Mouse (Mus musculus) stomach, adult 2 months (tissue): ENCODE results near the gene Gpn3. TPM values are rescaled to one million over a fixed set of nuclear protein-coding genes. Genes with fewer than 3 reads are reported as not detected.

Experiments
- polyA plus RNA-seq: library from polyadenylated mRNA; depleted of rRNA; stranded (reverse); fragments of >200 nt; gene quantifications from 2 replicates; pipeline ENCODE4 v1.2.3, GENCODE M21; 2012; rRNA removed

Gene Gpn3
- 29.0 and 30.5 TPM in 2 replicates for polyA plus RNA-seq

DNA sequence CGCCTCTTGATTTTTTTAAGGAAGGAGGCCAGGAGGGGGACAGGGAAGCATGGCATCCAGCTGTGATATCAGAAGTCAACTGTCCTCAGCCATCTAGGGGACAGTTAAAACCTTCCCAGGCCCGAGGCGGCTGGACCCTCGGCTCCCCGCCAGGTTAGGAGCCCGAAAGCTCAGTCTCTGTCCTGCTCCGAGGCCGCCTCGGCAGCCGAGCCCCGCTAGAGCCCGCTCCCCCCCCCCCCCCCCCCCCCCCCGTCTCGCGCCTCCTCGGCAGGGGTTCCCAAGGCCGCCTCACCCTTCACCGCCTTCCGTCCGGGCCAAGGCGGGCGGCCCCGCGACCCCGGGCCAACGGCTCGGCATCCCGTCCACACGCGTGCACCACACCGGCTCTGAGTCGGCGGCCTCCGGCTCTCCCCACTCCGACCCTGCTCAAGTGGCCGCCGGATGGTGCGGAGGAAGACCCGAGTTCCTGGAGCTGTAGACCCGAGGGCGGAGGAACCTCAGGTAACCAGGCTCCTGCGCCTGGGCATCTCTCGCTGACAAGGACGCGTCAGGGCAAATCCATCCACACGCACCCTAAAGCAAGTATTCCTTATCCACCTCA lies at the start of gene Gpn3:
Gene Gpn3 (plus strand): TSS at position 286 of the 601 bp plus-strand sequence.

DNA sequence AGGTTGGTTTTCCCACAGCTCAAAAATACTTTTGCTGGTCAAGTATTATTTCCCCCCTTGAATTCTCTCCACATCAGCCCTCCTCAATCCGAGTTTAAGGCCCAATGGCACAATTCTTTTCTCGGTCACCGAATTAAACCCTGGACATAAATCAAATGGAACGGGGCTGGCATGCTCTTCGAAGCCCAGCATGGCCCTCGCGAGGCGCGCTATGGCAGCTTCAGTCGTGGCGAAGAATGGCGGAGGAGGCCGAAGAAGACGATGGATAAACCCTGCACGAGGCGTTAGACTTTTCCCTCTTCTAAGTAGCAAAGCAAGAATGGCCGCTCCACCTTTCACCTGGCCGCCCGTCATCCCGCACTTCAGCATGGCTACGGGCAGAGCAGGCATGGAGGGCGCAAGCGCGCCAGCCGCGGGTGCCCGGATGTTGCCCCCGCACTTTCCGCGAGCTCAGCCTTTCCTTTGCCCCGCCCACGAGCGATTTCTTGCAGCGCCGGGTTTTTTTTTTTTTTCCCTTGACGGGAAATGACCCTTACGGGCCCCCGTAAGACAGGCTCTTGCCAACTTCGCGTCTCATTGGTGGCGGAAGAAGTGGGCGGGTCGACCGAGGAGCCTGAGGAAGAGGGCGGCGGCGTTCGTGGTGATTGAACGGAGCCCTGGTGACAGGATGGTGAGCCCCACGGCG lies 17.7 kb upstream of the Gpn3 start, which contains the start of the genes Rad9b and Vps29:
Gene Rad9b (minus strand): TSS at position 427 of the 685 bp plus-strand sequence.
Gene Vps29 (plus strand): TSS at position 563 of the 685 bp plus-strand sequence.

DNA sequence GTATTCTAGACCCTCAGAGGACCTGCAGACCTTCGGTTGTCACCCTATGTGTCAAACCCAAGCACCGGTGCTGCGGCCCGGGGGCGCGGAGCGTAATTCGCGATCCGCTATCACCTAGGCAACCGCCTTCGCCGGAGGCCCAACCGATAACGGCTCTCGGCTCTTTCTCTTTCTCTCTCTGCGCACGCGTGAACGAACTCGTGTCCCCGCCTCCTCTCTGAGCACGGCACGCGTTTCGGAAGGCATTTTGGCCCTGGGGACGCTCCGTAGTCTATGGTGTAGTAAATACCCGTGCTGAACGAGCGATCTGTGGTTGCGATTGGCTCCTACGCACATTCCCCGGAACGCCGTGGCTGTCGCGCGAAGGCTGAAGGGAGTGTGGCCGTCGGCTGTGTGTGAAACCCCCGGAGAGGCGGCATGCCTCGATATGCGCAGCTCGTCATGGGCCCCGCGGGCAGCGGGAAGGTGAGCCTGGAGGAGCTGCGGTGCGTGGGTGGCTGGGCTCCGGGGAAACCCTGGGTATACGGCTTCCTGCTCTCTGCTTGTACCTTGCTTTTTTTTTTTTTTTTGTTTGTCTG lies 605 bp downstream of the Gpn3 start, which contains the start of gene Fam216a:
Gene Fam216a (minus strand): TSS at position 173 of the 578 bp plus-strand sequence.

DNA sequence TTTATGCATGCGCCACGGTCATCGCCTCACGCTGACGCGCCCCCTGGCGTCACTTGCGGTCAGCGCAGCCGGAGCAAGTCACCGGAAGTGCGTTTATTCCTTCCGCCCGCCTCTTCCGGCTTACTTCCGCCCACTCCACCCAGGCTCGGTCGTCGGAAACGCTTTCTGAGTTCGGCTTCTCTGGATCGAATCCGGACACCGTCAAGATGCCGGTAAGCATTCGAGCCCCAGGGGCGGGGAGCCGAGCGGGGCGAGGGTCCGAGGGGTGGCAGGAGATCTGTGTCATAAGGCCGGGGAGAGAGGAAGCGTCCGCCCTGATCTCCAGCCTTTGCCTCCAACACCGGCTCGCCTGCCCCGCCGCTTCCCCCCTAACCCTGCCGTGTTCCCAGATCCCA lies 20.1 kb downstream of the Gpn3 start, which contains the start of gene Arpc3:
Gene Arpc3 (plus strand): TSS at position 93 of the 395 bp plus-strand sequence.

DNA sequence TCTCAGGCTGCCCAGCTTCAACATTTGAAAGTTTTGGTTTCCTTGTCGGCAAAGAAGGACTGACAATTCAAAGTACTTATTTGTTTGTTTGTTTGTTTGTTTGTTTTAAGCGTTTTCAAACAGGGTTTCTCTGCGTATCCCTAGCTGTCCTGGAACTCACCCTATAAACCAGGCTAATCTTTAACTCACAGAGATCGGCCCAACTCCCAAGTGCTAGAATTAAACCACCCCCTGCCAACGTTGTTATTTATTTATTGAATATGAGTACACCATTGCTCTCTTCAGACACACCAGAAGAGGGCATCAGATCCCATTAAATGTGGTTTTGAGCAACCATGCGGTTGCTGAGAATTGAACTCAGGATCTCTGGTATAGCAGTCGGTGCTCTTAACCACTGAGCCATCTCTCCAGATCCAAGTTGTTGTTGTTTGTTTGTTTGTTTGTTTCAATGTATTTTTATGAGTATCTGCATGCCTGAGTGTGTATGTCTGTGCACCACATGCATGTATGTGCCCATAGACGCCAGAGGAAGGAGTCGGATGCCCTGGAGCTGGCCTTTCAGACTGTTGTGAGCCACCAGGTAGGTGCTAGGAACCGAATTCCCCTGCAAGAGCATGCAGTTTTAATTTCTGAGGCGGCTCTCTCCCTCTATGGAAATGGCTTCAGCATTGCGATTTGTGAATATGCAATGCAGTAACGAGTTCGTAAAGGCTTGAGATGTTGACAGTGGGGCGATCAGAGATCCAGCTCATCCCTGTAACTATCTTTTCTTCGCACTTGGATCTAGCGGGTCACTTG lies 49.8 kb downstream of the Gpn3 start, which contains the start of gene Anapc7:
Gene Anapc7 (plus strand): TSS at position 423 of the 798 bp plus-strand sequence.

Other genes with a start within 250 kb of the Gpn3 start
- not detected in 2 replicates for gene Ccdc63, start 231.1 kb upstream of the Gpn3 start, polyA plus RNA-seq
- gene Ppp1cc, start 213.6 kb upstream of the Gpn3 start, polyA plus RNA-seq, result 14.2 and 15.7 TPM in 2 replicates
- 0.87 and 1.2 TPM in 2 replicates for gene Hvcn1, start 165.1 kb upstream of the Gpn3 start, polyA plus RNA-seq
- 8.8 and 10.5 TPM in 2 replicates for gene Tctn1, start 107.4 kb upstream of the Gpn3 start, polyA plus RNA-seq
- 11.9 and 13.2 TPM in 2 replicates for gene Pptc7, start 87.5 kb upstream of the Gpn3 start, polyA plus RNA-seq
- 0.90 and 1.2 TPM in 2 replicates for gene Rad9b, start 17.6 kb upstream of the Gpn3 start, polyA plus RNA-seq
- 7.0 and 8.9 TPM in 2 replicates for gene Vps29, start 17.5 kb upstream of the Gpn3 start, polyA plus RNA-seq
- gene Fam216a, start 488 bp downstream of the Gpn3 start, polyA plus RNA-seq, result 4.2 and 6.9 TPM in 2 replicates
- 63.6 and 87.7 TPM in 2 replicates for gene Arpc3, start 20.0 kb downstream of the Gpn3 start, polyA plus RNA-seq
- gene Anapc7, start 49.8 kb downstream of the Gpn3 start, polyA plus RNA-seq, result 12.0 and 14.9 TPM in 2 replicates
- 38.9 and 42.4 TPM in 2 replicates for gene Atp2a2, start 130.3 kb downstream of the Gpn3 start, polyA plus RNA-seq
- gene Ift81, start 242.6 kb downstream of the Gpn3 start, polyA plus RNA-seq, result 0.31 and 0.62 TPM in 2 replicates